Mouse (Mus musculus) retina, embryonic 14.5 days (tissue): ENCODE measurements around the gene Actrt1.

Source experiments
- DNase-seq: peaks from one replicate; pipeline ENCODE4 v3.0.0-alpha.2; 2015; ENCODE audit warnings: low spot score

Actrt1 gene

DNA sequence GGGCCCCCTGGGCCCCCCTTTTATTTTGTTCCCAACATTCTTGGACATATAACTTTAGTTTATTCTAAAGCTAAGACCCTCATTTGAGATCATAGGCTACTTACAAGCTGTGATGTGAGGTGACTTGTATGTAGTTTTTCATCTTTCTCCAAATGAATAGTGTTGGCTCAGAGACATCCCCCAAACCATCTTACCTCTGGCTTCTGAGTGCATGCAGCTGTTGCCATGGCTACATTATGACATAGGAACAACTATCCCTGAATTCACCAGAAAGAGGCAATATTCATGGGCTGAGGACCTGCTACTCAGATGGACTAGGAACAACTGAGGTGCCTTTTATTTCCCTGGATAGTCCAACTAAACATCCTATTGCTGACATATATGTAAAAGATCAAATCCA, at the start of gene Actrt1:
Gene Actrt1, plus strand, starts transcription at position 301 of the 400 bp plus-strand sequence.
- DNase-seq: no peak

DNA sequence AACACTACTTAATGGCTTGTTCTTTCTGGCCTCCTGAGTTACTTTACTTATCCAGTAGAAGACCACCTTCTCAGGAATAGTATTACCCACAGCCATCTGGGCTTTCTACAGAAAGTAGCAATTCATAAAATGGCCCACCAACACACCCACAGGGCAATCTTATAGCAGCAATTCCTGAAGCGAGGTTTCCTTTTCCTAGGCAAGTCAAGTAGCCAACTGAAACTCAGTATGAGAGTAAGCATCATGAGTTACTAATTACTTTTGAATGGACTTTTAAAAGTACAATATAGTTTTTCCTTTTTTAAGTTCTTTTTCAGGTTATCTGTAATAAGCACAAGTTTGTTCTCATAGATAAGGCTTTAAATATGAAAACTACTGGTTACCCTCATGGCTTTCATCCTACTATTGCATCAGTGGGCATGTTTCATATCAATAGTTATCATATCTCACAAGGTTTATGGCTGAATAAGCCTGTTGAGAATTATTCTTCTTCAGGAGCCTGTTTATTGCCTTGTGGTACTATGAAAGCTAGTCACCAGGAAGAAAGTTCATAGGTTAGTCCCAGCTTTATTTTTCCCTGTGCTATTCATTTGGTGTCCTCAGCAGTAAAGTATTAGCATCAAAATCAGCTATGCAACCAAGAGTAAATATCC, 2.8 kb downstream of the Actrt1 start:
- DNase-seq: no peak
